Mouse (Mus musculus): ENCODE data around the gene S100a2. TPM values are rescaled to one million over a fixed set of nuclear protein-coding genes. Genes with fewer than 3 reads are reported as not detected.

S100a2 gene
- total RNA-seq, 2 experiments from 2014 or later, result not detected

GRCm38 (mm10) chr3:90614148-90614530 is 24.1 kb downstream of the S100a2 start:
- no peak for ATAC-seq (replicated peaks; ENCODE audit: low FRiP score, poor library complexity, severe bottlenecking)

DNA sequence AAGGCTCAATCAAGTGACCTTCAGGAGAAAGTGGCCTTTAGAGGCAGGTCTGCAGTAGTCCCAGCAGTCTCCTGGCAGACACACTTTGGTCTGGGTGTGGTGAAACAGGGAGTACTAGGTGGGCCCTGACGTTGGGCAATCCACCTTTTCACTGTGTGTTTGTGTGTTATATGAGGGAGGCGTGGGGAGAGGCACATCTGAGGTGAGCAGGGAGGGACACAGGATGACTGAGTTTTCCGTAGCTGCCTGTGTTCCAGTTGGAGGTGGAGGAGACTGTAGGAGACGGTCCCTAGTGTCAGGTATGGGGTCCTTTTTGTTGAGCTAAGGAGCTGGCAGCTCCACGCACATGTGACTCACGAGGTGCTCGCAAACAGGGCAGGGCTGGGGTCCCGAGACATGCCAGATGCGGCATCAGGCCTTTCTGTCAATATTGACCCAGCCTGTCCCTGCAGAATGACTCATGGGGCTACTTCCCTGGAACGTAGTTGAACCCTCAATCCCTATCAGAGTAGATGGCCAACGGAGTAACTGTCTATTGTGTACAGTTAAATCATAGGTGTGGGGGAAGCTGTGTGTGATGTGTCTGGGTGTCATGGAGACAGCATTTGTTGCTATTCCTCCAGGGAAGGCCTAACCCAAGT is 24.7 kb downstream of the S100a2 start:
- ATAC-seq (replicated peaks; ENCODE audit: low FRiP score, poor library complexity, severe bottlenecking), result no peak

GRCm38 (mm10) chr3:90615415-90615814 is 25.4 kb downstream of the S100a2 start:
- ATAC-seq (replicated peaks; ENCODE audit: low FRiP score, poor library complexity, severe bottlenecking), result no peak

DNA sequence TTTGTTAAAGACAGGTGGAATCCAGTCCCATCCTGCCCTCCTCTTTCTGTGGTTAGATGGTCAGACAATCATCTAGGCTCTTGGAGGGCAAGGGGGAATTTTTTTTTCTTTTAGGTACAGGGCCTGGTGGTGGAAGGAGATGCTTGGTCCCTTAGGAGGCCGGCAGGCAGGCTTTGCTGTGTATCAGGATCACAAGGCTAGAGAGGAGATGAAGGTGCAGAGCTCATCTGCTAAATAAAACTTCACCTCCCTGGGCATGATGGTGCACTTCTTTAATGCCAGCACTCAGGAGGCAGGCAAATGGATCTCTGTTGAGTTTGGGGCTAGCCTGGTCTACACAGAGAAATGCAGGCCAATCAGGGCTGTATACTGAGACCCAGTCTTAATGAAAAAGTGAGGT is 25.9 kb downstream of the S100a2 start:
- no peak for ATAC-seq (replicated peaks; ENCODE audit: low FRiP score, poor library complexity, severe bottlenecking)

DNA sequence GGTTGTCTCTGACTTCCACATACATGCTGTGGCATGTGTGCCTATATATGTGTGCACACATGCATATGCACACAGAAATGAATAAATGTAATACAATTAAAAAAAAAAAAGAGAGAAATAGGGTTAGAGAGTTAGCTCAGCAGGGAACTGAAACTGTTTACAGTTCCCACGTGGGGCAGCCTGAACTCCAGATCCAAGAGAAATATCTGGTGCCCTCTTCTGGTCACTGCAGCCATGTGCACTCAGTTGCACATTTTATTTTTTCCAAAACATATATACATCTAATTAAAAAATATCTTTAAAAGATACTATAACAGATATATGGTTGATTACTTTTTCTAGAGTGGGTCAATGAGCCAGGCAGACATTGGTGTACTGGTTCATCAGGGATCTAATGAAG is 27.5 kb downstream of the S100a2 start:
- no peak for ATAC-seq (replicated peaks; ENCODE audit: low FRiP score, poor library complexity, severe bottlenecking)

DNA sequence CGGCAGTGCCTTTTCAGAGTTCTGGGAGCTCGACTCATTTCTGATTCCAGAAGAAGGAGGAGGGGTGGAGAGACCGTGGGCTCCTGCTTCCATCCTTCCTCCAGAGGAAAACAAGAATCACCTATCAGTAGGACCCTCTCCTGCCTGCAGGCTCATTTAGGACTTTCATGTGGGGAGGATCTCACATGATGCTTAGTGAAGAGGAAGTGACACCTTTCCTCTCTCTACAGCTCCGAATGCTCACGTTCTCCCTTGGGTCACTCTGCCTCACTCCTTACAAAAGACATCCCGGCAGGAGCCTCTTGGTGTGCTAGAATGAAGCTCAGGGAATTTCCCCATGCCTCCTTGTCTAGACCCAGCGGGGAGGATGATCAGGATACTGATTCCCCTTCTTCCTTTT is 31.5 kb downstream of the S100a2 start:
- no peak for ATAC-seq (replicated peaks; ENCODE audit: low FRiP score, poor library complexity, severe bottlenecking)

DNA sequence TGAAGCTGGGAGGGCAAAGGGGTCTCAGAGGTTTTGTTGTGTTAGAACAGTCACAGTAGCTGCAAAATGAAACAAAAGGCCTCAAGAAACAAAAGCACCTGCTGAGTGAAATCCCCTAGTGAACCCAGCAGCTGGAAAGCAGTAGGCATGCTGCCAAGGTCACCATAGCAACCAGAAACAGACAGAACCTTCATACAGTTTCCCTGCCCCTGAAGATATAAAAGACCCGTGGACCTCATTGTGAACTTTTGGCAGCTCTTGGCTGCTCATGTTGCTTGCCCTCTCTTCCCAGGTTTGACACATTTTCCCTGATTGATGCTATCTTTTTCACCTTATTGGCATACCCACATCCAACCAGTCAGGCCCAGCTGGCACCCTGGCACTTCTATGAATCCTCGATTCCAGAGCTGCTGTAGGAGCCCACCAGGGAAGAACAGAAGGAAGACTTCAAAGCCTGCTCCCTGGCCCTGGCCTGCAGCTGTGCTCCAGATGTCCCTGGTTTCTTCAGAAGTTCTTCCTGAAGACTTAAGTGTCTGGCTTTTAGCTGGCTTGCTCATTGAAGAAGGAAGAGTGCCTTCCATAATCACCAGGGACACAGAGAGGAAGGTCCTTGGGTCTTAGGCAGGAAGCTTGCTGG is 33.5 kb downstream of the S100a2 start:
- no peak for ATAC-seq (replicated peaks; ENCODE audit: low FRiP score, poor library complexity, severe bottlenecking)

- ATAC-seq (replicated peaks; ENCODE audit: low FRiP score, poor library complexity, severe bottlenecking), result no peak
Measured at GRCm38 (mm10) chr3:90625496-90625895, 35.4 kb downstream of the S100a2 start.

GRCm38 (mm10) chr3:90626266-90627021 is 36.4 kb downstream of the S100a2 start:
- no peak for ATAC-seq (replicated peaks; ENCODE audit: low FRiP score, poor library complexity, severe bottlenecking)

DNA sequence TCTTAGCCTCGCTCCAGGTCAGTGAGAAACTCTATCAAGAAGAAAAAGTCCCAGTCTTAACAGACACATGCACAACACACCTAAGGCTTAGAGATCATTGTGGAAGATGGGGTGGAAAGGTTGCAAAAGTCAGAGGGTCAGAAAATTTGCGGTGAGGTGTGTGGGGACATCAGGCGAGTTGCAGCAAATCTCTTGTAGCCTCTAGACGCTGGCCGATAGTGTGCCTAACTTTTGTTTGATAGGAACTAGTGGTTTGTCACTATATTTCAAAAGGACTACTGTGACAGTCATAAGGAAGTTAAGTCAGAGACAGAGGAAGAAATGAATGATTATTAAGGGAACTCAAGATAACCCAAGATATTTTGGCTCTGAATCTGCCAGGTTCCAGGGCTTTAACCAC is 37.3 kb downstream of the S100a2 start:
- no peak for ATAC-seq (replicated peaks; ENCODE audit: low FRiP score, poor library complexity, severe bottlenecking)

- no peak for ATAC-seq (replicated peaks; ENCODE audit: low FRiP score, poor library complexity, severe bottlenecking)
Measured at GRCm38 (mm10) chr3:90627807-90628206, 37.8 kb downstream of the S100a2 start.

DNA sequence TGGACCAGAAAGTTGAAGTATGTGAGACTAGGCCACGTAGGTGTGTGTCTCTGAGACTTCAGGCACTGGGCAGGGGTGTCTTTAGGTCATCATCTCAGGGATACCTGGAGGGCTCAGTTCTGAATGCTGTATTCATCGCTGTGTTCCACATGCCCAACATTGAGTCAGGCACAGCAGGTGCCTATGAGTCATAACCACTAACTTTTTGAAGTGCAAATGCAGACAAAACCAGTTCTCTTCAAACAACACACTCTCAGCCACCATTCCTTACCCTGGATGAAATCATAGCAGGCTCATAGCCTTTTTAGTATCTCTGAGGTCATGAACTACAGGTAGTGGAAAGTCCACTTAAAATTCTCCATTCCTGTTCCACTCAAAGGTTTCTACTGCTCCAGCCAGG is 39.3 kb downstream of the S100a2 start:
- ATAC-seq (replicated peaks; ENCODE audit: low FRiP score, poor library complexity, severe bottlenecking), result no peak

DNA sequence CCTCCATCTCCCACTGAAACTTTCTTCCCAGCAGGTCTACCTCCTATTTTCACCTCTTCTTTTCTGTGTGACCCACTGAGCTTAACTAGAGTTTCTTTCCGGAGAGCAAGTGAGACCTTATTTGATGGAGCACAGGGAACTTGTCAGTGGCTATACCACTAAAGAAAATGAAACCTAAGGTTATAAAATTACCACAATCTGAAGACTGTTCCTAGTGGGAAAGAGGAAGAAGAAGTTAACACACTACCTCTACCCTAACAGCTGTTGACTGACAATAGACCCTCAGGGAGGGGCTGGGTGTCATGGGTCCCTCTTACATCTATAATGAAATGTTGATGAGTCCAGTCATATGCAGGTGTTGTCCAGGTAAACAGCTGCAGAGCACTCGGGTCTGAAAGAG is 41.9 kb downstream of the S100a2 start:
- ATAC-seq (replicated peaks; ENCODE audit: low FRiP score, poor library complexity, severe bottlenecking), result no peak

DNA sequence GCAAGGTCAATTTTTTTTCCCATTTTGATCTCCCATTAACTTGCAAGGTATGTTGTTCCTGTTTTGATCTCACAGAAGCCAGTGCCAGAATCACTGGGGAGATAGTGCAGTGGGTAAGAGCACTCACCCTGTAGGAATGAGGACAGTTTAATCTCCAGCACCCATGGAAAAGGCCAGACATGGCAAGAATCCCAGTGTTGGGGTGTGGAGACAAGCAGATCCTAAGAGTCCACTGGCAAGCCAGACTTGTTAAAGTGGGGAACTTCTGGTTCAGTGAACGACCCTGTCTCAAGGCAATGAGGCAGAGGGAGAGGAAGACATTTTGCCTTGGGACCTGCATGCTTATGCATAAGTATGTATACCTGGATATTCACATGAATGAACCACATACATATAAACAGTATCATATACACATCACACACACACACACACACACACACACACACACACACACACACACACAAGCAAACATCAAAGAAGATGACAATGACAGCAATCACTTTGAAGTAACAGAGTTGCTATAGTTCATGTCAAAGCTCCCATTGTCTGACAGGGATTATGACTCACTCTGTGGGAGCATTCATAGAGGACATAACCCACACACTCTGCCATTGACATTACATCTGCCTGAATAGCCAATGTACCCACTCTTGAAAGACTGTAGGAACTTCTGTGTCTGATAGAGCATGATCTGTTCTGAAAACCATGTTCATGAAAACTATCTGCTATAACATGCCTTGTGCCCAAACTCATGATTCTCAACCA is 48.6 kb downstream of the S100a2 start:
- ATAC-seq (replicated peaks; ENCODE audit: low FRiP score, poor library complexity, severe bottlenecking), result no peak; the same call in 1 of the 2 replicates

- peak; percentile 60 for ATAC-seq (replicated peaks; ENCODE audit: low FRiP score, poor library complexity, severe bottlenecking)
Measured at GRCm38 (mm10) chr3:90639511-90640154, 49.6 kb downstream of the S100a2 start.

DNA sequence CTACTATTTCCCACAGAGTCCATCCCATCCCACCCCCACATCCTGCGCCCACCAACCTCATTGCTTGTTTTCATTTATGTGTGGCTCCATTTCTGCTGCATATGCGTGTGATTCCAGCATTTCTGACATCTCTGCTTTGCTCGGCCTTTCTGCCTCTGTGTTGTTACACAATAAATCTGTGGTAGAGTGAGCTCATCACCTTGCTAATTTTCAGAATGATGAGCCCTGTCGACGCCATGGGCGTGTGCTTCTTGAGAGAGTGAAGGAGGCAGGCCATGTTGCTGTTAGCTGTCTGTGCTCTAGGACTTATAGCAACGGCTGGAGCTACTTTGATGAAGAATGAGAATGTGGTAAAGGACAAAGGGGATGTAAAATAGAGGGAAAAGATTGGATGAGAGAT is 50.9 kb downstream of the S100a2 start:
- ATAC-seq (replicated peaks; ENCODE audit: low FRiP score, poor library complexity, severe bottlenecking), result no peak
